In genomic region chr2:77841464-77841863, GRCm38 (mm10) we compare ENCODE assay signal across 20 mouse cellular contexts. TPM values are rescaled to one million over a fixed set of nuclear protein-coding genes. Genes with fewer than 3 reads are reported as not detected.
DNase-seq lines count a peak whose midpoint lies in the region; ATAC-seq lines count a peak whose summit lies in the region.
"Had no signal": no experiment of that assay in that cellular context is flagged by ENCODE, and none has a peak within 500 bp of the region (broad histone marks: within the 10 kb centered on the region; RNA-seq: fewer than 3 reads in every experiment).

No protein-coding gene starts in this region.

- no peak for ATAC-seq in neural tube, embryonic 15.5 days (ENCODE audit: low FRiP score)
- ATAC-seq: hindbrain, postnatal 0 days; midbrain, embryonic 15.5 days; Patski had no signal

- no peak overlapping the region for H3K9ac ChIP-seq in neural tube, embryonic 15.5 days (replicated peaks)
- H3K9ac ChIP-seq: lung, embryonic 14.5 days; midbrain, embryonic 15.5 days had no signal

- peak; percentile 40 for DNase-seq in layer of hippocampus, adult 11-12 months (ENCODE audit: low spot score)
- no peak for DNase-seq in layer of hippocampus, postnatal 25 days (ENCODE audit: extremely low spot score in 1 of 2, low spot score in 1 of 2)
- peak; percentile 39 to 50 for DNase-seq in frontal cortex, postnatal 10 days (ENCODE audit: low spot score in 2 of 2)
- DNase-seq in left cerebral cortex, adult 18-20 months (ENCODE audit: low spot score in 2 of 2): peak; percentile 28 to 61
- DNase-seq in right cerebral cortex, postnatal 36 days (ENCODE audit: low spot score in 2 of 2): peak; percentile 40 to 76
- no peak for DNase-seq in thymus, postnatal 0 days (ENCODE audit: low spot score)
- DNase-seq: B cell, adult 2 months; cerebellum, adult 11 months; cerebellum, postnatal 36 days; gastrocnemius, adult 2 months; heart, adult 2 months; heart, postnatal 36 days; kidney, adult 2 months; lung, embryonic 14.5 days; thymus, postnatal 4 days had no signal

- H3K27me3 ChIP-seq in neural tube, embryonic 15.5 days (replicated peaks): no peaks in the 10 kb centered on the region
- H3K27me3 ChIP-seq: midbrain, embryonic 15.5 days had no signal

- no peak overlapping the region for H3K4me3 ChIP-seq in neural tube, embryonic 15.5 days (replicated peaks)
- H3K4me3 ChIP-seq: gastrocnemius, adult 2 months; heart, adult 2 months; midbrain, embryonic 15.5 days had no signal

- no peak overlapping the region for H3K4me2 ChIP-seq in neural tube, embryonic 15.5 days
- H3K4me2 ChIP-seq: lung, embryonic 14.5 days; midbrain, embryonic 15.5 days had no signal

- no peaks in the 10 kb centered on the region for H3K4me1 ChIP-seq in neural tube, embryonic 15.5 days
- H3K4me1 ChIP-seq: midbrain, embryonic 15.5 days had no signal

- no peaks in the 10 kb centered on the region for H3K9me3 ChIP-seq in neural tube, embryonic 15.5 days (replicated peaks)
- H3K9me3 ChIP-seq: midbrain, embryonic 15.5 days had no signal

- 68% methylated on average over 6 of the region's 6 CpGs for WGBS in neural tube, embryonic 15.5 days

- H3K27ac ChIP-seq in neural tube, embryonic 15.5 days (replicated peaks): no peak overlapping the region
- H3K27ac ChIP-seq: gastrocnemius, adult 2 months; heart, adult 2 months; hindbrain, postnatal 0 days; midbrain, embryonic 15.5 days had no signal

- H3K36me3 ChIP-seq in neural tube, embryonic 15.5 days: no peaks in the 10 kb centered on the region
- H3K36me3 ChIP-seq: midbrain, embryonic 15.5 days had no signal

RNA-seq across cellular contexts. Expression of gene Zfp385b, which starts 22.0 kb away (rescaled TPM):
- 10 to 100 TPM; 47.4 to 49.1 TPM for total RNA-seq in layer of hippocampus, postnatal 25 days (2021)
- 10 to 100 TPM; 48.2 to 49.2 TPM for total RNA-seq in left cerebral cortex, adult 18-20 months (2021)
- 2.2 and 3.1 TPM in 2 replicates for polyA plus RNA-seq in thymus, postnatal 0 days (2015; fragmentation: Nextera tagmentation; extraction: Ambion mirVana)
- polyA plus RNA-seq in neural tube, embryonic 15.5 days (2015; fragmentation: Nextera tagmentation; extraction: Ambion mirVana): 13.8 and 14.6 TPM in 2 replicates
- total RNA-seq: megakaryocyte progenitor cell, adult 5-6 weeks had no signal

Comparison
In these comparisons a context has a peak if more than half of its experiments do, and no peak if none do; other contexts are left out.
1. DNase-seq: peak in layer of hippocampus, adult 11-12 months (single experiment), frontal cortex, postnatal 10 days (2 of 2), left cerebral cortex, adult 18-20 months (2 of 2) and right cerebral cortex, postnatal 36 days (2 of 2); none in layer of hippocampus, postnatal 25 days (0 of 2) and thymus, postnatal 0 days (single experiment).